ENCODE assay signal across 21 mouse cellular contexts in the genomic region with DNA sequence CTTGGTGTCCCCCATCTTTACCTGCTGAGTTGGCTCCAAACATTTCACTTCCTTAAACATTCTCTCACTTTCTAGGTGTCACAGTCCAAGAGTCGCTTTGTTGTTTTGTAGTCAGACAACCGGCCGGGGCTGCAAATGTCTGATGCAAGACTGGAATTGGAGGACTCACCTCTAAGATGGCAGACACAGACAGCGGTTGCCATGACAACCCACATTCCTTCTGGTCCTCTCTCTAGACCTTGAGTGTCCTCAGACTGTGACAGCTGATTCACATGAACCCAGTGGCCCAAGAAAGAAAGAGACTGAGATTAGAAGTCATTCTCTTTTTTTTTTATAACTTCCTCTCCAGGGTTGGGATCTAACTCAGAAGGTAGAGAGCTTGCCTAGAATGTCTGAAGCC. TPM values are rescaled to one million over a fixed set of nuclear protein-coding genes. Genes with fewer than 3 reads are reported as not detected.
A peak's percentile ranks its signal among the peaks of the same experiment; 100 is the strongest.
DNase-seq lines count a peak whose midpoint lies in the region; ATAC-seq and TF ChIP-seq lines count a peak whose summit lies in the region.
"Had no signal": no experiment of that assay in that cellular context is flagged by ENCODE, and none has a peak within 500 bp of the region (broad histone marks: within the 10 kb centered on the region; RNA-seq: fewer than 3 reads in every experiment).

No protein-coding gene starts in this region.

- H3K4me2 ChIP-seq in kidney, embryonic 15.5 days = no peak overlapping the region
- no peak overlapping the region for H3K4me2 ChIP-seq in kidney, embryonic 14.5 days (replicated peaks; ENCODE audit: low read depth, low read length)
- H3K4me2 ChIP-seq: heart, embryonic 13.5 days; hindbrain, embryonic 13.5 days; lung, embryonic 15.5 days had no signal

- H3K4me3 ChIP-seq in cerebellum, adult 2 months (replicated peaks; ENCODE audit: insufficient read depth, low read depth, low read length) = no peak overlapping the region
- no peak overlapping the region for H3K4me3 ChIP-seq in kidney, embryonic 15.5 days (replicated peaks)
- H3K4me3 ChIP-seq in kidney, embryonic 14.5 days (ENCODE audit: low read length) = no peak overlapping the region
- H3K4me3 ChIP-seq in forebrain, embryonic 10.5 days = no peak overlapping the region
- H3K4me3 ChIP-seq: heart, embryonic 13.5 days; hindbrain, embryonic 13.5 days; lung, embryonic 15.5 days had no signal

- no peaks in the 10 kb centered on the region for H3K27me3 ChIP-seq in cerebellum, adult 2 months (ENCODE audit: control insufficient read depth, insufficient read depth, low read length)
- H3K27me3 ChIP-seq in kidney, embryonic 15.5 days = no peaks in the 10 kb centered on the region
- no peaks in the 10 kb centered on the region for H3K27me3 ChIP-seq in kidney, embryonic 14.5 days (ENCODE audit: control insufficient read depth, insufficient read depth, low read length)
- H3K27me3 ChIP-seq in forebrain, embryonic 10.5 days (ENCODE audit: poor library complexity, severe bottlenecking) = no peaks in the 10 kb centered on the region
- H3K27me3 ChIP-seq: heart, embryonic 13.5 days; hindbrain, embryonic 13.5 days; lung, embryonic 15.5 days had no signal

- H3K36me3 ChIP-seq in kidney, embryonic 15.5 days = no peaks in the 10 kb centered on the region
- H3K36me3 ChIP-seq in kidney, embryonic 14.5 days (ENCODE audit: control insufficient read depth, insufficient read depth, low read length) = no peaks in the 10 kb centered on the region
- peaks cover 4% of the 10 kb centered on the region; the same call in 1 of the 2 replicates for H3K36me3 ChIP-seq in forebrain, embryonic 10.5 days (replicated peaks)
- H3K36me3 ChIP-seq: heart, embryonic 13.5 days; hindbrain, embryonic 13.5 days; lung, embryonic 15.5 days had no signal

- no peak for TF ChIP-seq CTCF in cerebellum, adult 2 months (IDR thresholded peaks at IDR 0.05; ENCODE audit: borderline replicate concordance, insufficient read depth, low read depth, low read length)

- no peak overlapping the region for H3K9ac ChIP-seq in kidney, embryonic 15.5 days
- H3K9ac ChIP-seq in kidney, embryonic 14.5 days (ENCODE audit: low read depth, low read length) = no peak overlapping the region
- H3K9ac ChIP-seq: forebrain, postnatal 0 days; heart, embryonic 13.5 days; hindbrain, embryonic 13.5 days; liver, embryonic 14.5 days; lung, embryonic 15.5 days had no signal

- H3K9me3 ChIP-seq in kidney, embryonic 15.5 days (replicated peaks) = no peaks in the 10 kb centered on the region
- H3K9me3 ChIP-seq in kidney, embryonic 14.5 days (ENCODE audit: control insufficient read depth, low read length) = no peaks in the 10 kb centered on the region
- H3K9me3 ChIP-seq in forebrain, embryonic 10.5 days = no peaks in the 10 kb centered on the region
- H3K9me3 ChIP-seq: heart, embryonic 13.5 days; hindbrain, embryonic 13.5 days; lung, embryonic 15.5 days had no signal

- DNase-seq in cerebellum, postnatal 10 days = peak; percentile 49 to 50
- no peak for DNase-seq in cerebellum, adult 2 months
- DNase-seq in 3T3-L1 (ENCODE audit: low read depth, low spot score) (peak; percentile 35), R1 (ENCODE audit: low read depth, low spot score) (peak; percentile 84)
- no peak for DNase-seq in forebrain, embryonic 10.5 days (ENCODE audit: extremely low spot score, low spot score)
- DNase-seq: adrenal gland, postnatal 10 days; forebrain, postnatal 0 days; right cerebral cortex, adult 18-20 months; thymus, postnatal 14 days had no signal

- H3K4me1 ChIP-seq in cerebellum, adult 2 months (ENCODE audit: control insufficient read depth, insufficient read depth, low read length) = peaks cover 19% of the 10 kb centered on the region; the same call in 1 of the 2 replicates
- peaks cover 17% of the 10 kb centered on the region for H3K4me1 ChIP-seq in kidney, embryonic 15.5 days
- no peaks in the 10 kb centered on the region for H3K4me1 ChIP-seq in kidney, embryonic 14.5 days (ENCODE audit: control insufficient read depth, insufficient read depth, low read length)
- H3K4me1 ChIP-seq in forebrain, embryonic 10.5 days = no peaks in the 10 kb centered on the region
- H3K4me1 ChIP-seq: hindbrain, embryonic 13.5 days; lung, embryonic 15.5 days had no signal

- TF ChIP-seq POLR2A in cerebellum, adult 2 months (IDR thresholded peaks at IDR 0.05; ENCODE audit: borderline replicate concordance, insufficient read depth, low read length) = no peak

- 77% methylated on average over 4 of the region's 4 CpGs for WGBS in cerebellum, adult 2 months
- 76% methylated on average over 4 of the region's 4 CpGs for WGBS in kidney, embryonic 15.5 days
- whole genome bisulfite sequencing in kidney, embryonic 14.5 days = 87% methylated on average over 4 of the region's 4 CpGs
- WGBS in forebrain, embryonic 10.5 days = 92% methylated on average over 4 of the region's 4 CpGs

- no peak overlapping the region for H3K27ac ChIP-seq in cerebellum, adult 2 months (ENCODE audit: insufficient read depth, low read length)
- peak overlapping the region; percentile 73; the same call in 1 of the 2 replicates for H3K27ac ChIP-seq in kidney, embryonic 15.5 days
- no peak overlapping the region for H3K27ac ChIP-seq in kidney, embryonic 14.5 days (ENCODE audit: low read depth, low read length)
- no peak overlapping the region for H3K27ac ChIP-seq in forebrain, embryonic 10.5 days
- H3K27ac ChIP-seq: heart, embryonic 13.5 days; hindbrain, embryonic 13.5 days; liver, embryonic 14.5 days; lung, embryonic 15.5 days had no signal

- no peak; the same call in 1 of the 2 replicates for ATAC-seq in kidney, embryonic 15.5 days (replicated peaks; ENCODE audit: low FRiP score)
- no peak; the same call in 1 of the 2 replicates for ATAC-seq in kidney, embryonic 14.5 days (ENCODE audit: low FRiP score, low TSS enrichment)
- ATAC-seq in megakaryocyte, adult 5-6 weeks (ENCODE audit: poor library complexity, severe bottlenecking) = no peak
- ATAC-seq: activated CD4-positive, CD25-positive, alpha-beta regulatory T cell, adult 4 months; forebrain, postnatal 0 days; intestine, embryonic 16.5 days had no signal

RNA-seq across cellular contexts. Expression of a gene that starts 10.0 kb away (rescaled TPM):
- polyA plus RNA-seq in cerebellum, adult 2 months (2012; rRNA removed) = 4.9 and 6.7 TPM in 2 replicates
- 0.37 and 0.90 TPM in 2 replicates for polyA plus RNA-seq in kidney, embryonic 15.5 days (2015; fragmentation: Nextera tagmentation; extraction: Ambion mirVana)
- 0.39 and 0.61 TPM in 2 replicates for polyA plus RNA-seq in kidney, embryonic 14.5 days (2014; fragmentation: Nextera tagmentation; extraction: Ambion mirVana)
- 4.9 and 5.3 TPM in 2 replicates for polyA plus RNA-seq in forebrain, embryonic 10.5 days (2016; fragmentation: Nextera tagmentation; extraction: Ambion mirVana)
- total RNA-seq in megakaryocyte, adult 5-6 weeks (2015) = not detected in 2 replicates
- 0.26 and 3.9 TPM in 2 replicates for total RNA-seq in megakaryocyte, adult 5-6 weeks (2017)
- total RNA-seq: gastrocnemius, postnatal 4 days; heart, postnatal 25 days; monocyte, adult 5-6 weeks had no signal

RNA-seq across cellular contexts. Expression of a gene that starts 18.9 kb away (rescaled TPM):
- 12.1 and 13.8 TPM in 2 replicates for polyA plus RNA-seq in cerebellum, adult 2 months (2012; rRNA removed)
- polyA plus RNA-seq in kidney, embryonic 15.5 days (2015; fragmentation: Nextera tagmentation; extraction: Ambion mirVana) = 15.3 and 18.2 TPM in 2 replicates
- 8.7 and 11.4 TPM in 2 replicates for polyA plus RNA-seq in kidney, embryonic 14.5 days (2014; fragmentation: Nextera tagmentation; extraction: Ambion mirVana)
- 7.4 and 8.9 TPM in 2 replicates for polyA plus RNA-seq in forebrain, embryonic 10.5 days (2016; fragmentation: Nextera tagmentation; extraction: Ambion mirVana)
- total RNA-seq in megakaryocyte, adult 5-6 weeks (2015) = 5.1 and 8.0 TPM in 2 replicates
- 10.3 and 14.0 TPM in 2 replicates for total RNA-seq in megakaryocyte, adult 5-6 weeks (2017)

RNA-seq across cellular contexts. Expression of a gene that starts 20.0 kb away (rescaled TPM):
- 888 and 918 TPM in 2 replicates for polyA plus RNA-seq in cerebellum, adult 2 months (2012; rRNA removed)
- polyA plus RNA-seq in kidney, embryonic 15.5 days (2015; fragmentation: Nextera tagmentation; extraction: Ambion mirVana) = 10.5 and 12.4 TPM in 2 replicates
- polyA plus RNA-seq in kidney, embryonic 14.5 days (2014; fragmentation: Nextera tagmentation; extraction: Ambion mirVana) = 8.8 and 10.8 TPM in 2 replicates
- polyA plus RNA-seq in forebrain, embryonic 10.5 days (2016; fragmentation: Nextera tagmentation; extraction: Ambion mirVana) = 4.0 and 4.4 TPM in 2 replicates
- total RNA-seq in megakaryocyte, adult 5-6 weeks (2015) = not detected in 2 replicates
- total RNA-seq in megakaryocyte, adult 5-6 weeks (2017) = not detected in 2 replicates
- total RNA-seq: monocyte, adult 5-6 weeks had no signal

RNA-seq across cellular contexts. Expression of a gene that starts 24.6 kb away (rescaled TPM):
- polyA plus RNA-seq in cerebellum, adult 2 months (2012; rRNA removed) = 1,162 and 1,205 TPM in 2 replicates
- polyA plus RNA-seq in kidney, embryonic 15.5 days (2015; fragmentation: Nextera tagmentation; extraction: Ambion mirVana) = 717 and 755 TPM in 2 replicates
- 643 and 681 TPM in 2 replicates for polyA plus RNA-seq in kidney, embryonic 14.5 days (2014; fragmentation: Nextera tagmentation; extraction: Ambion mirVana)
- polyA plus RNA-seq in forebrain, embryonic 10.5 days (2016; fragmentation: Nextera tagmentation; extraction: Ambion mirVana) = 1,048 and 1,068 TPM in 2 replicates
- total RNA-seq in megakaryocyte, adult 5-6 weeks (2015) = 134 and 144 TPM in 2 replicates
- total RNA-seq in megakaryocyte, adult 5-6 weeks (2017) = 93.8 and 113 TPM in 2 replicates

RNA-seq across cellular contexts. Expression of a gene that starts 33.2 kb away (rescaled TPM):
- polyA plus RNA-seq in cerebellum, adult 2 months (2012; rRNA removed) = 83.5 and 90.3 TPM in 2 replicates
- 17.0 and 17.7 TPM in 2 replicates for polyA plus RNA-seq in kidney, embryonic 15.5 days (2015; fragmentation: Nextera tagmentation; extraction: Ambion mirVana)
- 17.5 and 17.7 TPM in 2 replicates for polyA plus RNA-seq in kidney, embryonic 14.5 days (2014; fragmentation: Nextera tagmentation; extraction: Ambion mirVana)
- polyA plus RNA-seq in forebrain, embryonic 10.5 days (2016; fragmentation: Nextera tagmentation; extraction: Ambion mirVana) = 12.5 and 14.2 TPM in 2 replicates
- total RNA-seq in megakaryocyte, adult 5-6 weeks (2015) = 25.7 and 29.8 TPM in 2 replicates
- total RNA-seq in megakaryocyte, adult 5-6 weeks (2017) = 3.0 and 10.9 TPM in 2 replicates

Comparison
In these comparisons a context has a peak if more than half of its experiments do, and no peak if none do; other contexts are left out.
1. DNase-seq: peak in cerebellum, postnatal 10 days (2 of 2), 3T3-L1 (single experiment) and R1 (single experiment); none in cerebellum, adult 2 months (0 of 2) and forebrain, embryonic 10.5 days (single experiment).
2. RNA of a gene that starts 20.0 kb away (polyA plus RNA-seq): 888 to 918 TPM in cerebellum, adult 2 months; 10.5 to 12.4 TPM in kidney, embryonic 15.5 days, 8.8 to 10.8 TPM in kidney, embryonic 14.5 days and 4.0 to 4.4 TPM in forebrain, embryonic 10.5 days; every median in the first group is over 10 times any median in the second.